Mouse (Mus musculus): ENCODE measurements around the gene Kif13a. TPM values are rescaled to one million over a fixed set of nuclear protein-coding genes. Genes with fewer than 3 reads are reported as not detected.
A peak's percentile ranks its signal among the peaks of the same experiment; 100 is the strongest.

The Kif13a gene
- polyA plus RNA-seq, 1 experiment: 52.3 TPM

DNA sequence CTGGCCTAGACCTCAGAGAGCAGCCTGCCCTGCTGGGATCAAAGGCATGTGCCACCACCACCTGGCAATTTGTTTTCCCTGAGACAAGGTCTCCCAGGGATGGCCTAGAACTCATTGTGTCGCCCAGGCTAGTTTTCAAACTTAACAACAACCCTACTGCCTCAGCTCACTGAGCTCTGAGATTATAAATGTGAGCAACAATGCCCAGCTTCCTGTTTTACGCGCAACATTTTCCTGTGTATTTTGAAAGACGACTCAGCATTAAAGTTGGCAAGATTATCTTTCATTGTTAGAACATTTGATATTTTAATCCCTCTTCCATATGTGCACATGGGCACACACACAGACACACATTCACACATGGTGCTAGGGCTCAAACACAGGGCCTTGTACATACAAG is 192.2 kb downstream of the Kif13a start:
- Histone ChIP-seq H3K4me1 (ENCODE audit: control insufficient read depth, insufficient read depth, low read length) (peaks cover 5% of the 10 kb centered on the region), H3K4me3 (replicated peaks; ENCODE audit: extremely low read depth, low read depth, low read length) (no peak overlapping the region)
- 35% methylated on average over 4 of the region's 4 CpGs for WGBS
- TF ChIP-seq CTCF (IDR thresholded peaks at IDR 0.05; ENCODE audit: insufficient read depth, low read length) (no peak), POLR2A (IDR thresholded peaks at IDR 0.05; ENCODE audit: borderline replicate concordance, extremely low read depth, low read depth, low read length) (no peak)
- DNase-seq: no peak

DNA sequence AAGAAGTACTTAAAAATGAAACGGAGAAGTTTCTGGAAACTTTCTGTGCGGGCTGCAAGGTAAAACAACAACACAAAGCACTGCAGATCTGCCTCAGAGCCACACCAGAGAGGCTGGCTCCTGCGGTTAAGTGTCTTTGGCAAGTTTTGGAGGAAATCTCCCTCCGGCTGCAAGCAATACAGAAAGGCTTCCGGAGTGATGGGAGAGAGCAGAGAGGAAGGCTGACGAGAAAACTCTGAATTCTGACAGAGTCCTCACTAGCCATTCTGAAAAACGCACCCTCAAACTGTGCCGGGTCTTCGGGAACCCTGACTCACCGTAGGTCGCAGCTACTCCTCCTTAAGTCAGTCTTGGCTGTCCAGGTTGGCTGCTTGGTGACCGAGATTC is 193.2 kb downstream of the Kif13a start:
- Histone ChIP-seq H3K4me3 (replicated peaks; ENCODE audit: extremely low read depth, low read depth, low read length) (peak overlapping the region; percentile 81), H3K4me1 (ENCODE audit: control insufficient read depth, insufficient read depth, low read length) (peaks cover 5% of the 10 kb centered on the region)
- TF ChIP-seq POLR2A (IDR thresholded peaks at IDR 0.05; ENCODE audit: borderline replicate concordance, extremely low read depth, low read depth, low read length) (0 out of 2 replicates have a peak, but pooled peaks have one; percentile 22), CTCF (IDR thresholded peaks at IDR 0.05; ENCODE audit: insufficient read depth, low read length) (no peak)
- 2% methylated on average over 12 of the region's 12 CpGs for WGBS
- peak; percentile 50 for DNase-seq

DNA sequence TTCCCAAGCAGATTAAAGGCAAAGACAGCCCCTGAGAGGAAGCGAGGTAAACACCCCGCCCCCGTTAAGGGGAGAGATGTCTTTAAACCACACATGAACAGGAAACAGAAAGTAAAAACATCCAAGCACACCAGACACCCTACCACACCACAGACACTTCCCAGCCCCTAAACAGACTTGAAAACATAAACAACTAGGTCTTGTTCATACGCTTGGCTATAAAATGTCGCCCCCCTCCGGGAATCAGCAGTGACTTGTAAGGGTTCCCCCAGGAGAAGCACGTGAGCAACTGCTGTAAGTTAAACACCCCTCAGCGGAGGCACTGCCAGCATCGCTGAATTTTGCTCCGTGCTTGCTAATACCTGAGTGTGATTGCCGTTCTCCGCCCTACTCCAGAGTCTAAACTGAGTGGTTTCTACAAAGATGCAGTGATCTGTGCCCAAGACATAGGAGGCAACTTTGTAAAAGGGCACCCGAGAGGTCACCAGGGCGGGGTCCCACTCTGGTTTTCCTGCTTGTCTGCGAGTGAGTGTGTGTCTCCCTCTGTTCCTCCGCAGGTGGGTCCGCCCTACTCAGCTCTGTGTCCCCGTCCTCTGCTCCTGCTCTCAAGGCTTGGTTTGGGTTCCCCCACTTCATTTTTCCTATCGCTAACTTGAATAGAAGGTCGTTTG is 193.7 kb downstream of the Kif13a start:
- peak; percentile 72 for DNase-seq
- under 1% methylated on average over 20 of the region's 20 CpGs for WGBS
- Histone ChIP-seq H3K4me1 (ENCODE audit: control insufficient read depth, insufficient read depth, low read length) (peaks cover 5% of the 10 kb centered on the region), H3K4me3 (replicated peaks; ENCODE audit: extremely low read depth, low read depth, low read length) (peak overlapping the region; percentile 81)
- no peak for TF ChIP-seq CTCF (IDR thresholded peaks at IDR 0.05; ENCODE audit: insufficient read depth, low read length)
- TF ChIP-seq POLR2A (IDR thresholded peaks at IDR 0.05; ENCODE audit: borderline replicate concordance, extremely low read depth, low read depth, low read length): no peak; the same call in 1 of the 2 replicates

DNA sequence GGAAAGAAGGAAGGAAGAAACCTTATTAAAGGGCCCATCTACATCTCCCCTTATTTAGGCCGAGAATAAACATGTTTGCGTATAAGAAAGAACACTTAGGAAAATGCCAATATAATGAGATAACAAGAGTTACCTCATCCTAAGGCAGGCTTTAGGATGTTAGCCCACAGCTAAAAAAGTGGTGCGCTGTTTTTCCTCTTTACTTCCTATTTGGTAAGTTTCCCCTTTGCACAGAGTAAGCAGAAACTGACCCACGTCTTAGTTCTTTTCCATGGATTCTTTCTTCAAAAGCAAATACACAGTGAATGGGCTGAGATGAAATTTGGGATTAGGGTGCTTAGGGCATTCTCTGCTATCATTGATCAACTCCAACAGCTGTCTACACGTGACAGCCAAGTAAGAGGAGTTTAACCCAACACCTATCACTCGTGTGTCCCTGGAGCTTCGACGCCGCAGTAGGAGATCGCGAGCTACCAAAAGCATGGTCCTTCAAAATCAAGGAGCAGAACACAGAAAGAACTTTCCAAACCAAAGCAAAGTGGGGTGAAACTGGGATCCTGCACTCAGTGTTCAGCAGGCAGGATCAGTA is 194.4 kb downstream of the Kif13a start:
- Histone ChIP-seq H3K4me1 (ENCODE audit: control insufficient read depth, insufficient read depth, low read length) (peaks cover 5% of the 10 kb centered on the region), H3K4me3 (replicated peaks; ENCODE audit: extremely low read depth, low read depth, low read length) (peak overlapping the region; percentile 81)
- no peak for DNase-seq
- WGBS: 20% methylated on average over 11 of the region's 11 CpGs
- no peak for TF ChIP-seq CTCF (IDR thresholded peaks at IDR 0.05; ENCODE audit: insufficient read depth, low read length)
- TF ChIP-seq POLR2A (IDR thresholded peaks at IDR 0.05; ENCODE audit: borderline replicate concordance, extremely low read depth, low read depth, low read length): no peak

DNA sequence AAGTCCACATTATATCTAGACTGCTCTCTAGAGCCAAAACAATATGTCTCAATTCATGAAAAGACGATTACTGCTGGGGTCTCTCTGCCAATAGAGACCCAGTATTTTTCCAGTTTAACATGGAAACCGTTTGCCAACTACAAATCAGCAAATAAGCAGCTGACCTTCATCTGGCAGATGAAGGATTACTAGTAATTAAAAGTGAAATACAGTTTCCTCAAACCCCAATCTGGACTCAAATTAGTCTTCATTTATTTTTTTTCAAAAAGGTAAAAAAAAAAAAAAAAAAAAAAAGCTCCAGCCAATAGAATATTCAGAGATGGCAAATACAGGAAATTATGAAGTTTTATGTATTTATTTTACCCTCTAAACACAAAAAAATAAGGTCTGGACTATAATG is 199.7 kb downstream of the Kif13a start:
- H3K4me1 ChIP-seq (ENCODE audit: control insufficient read depth, insufficient read depth, low read length): peaks cover 3% of the 10 kb centered on the region
- H3K4me3 ChIP-seq (replicated peaks; ENCODE audit: extremely low read depth, low read depth, low read length): no peak overlapping the region
- no peak for DNase-seq
- TF ChIP-seq POLR2A (IDR thresholded peaks at IDR 0.05; ENCODE audit: borderline replicate concordance, extremely low read depth, low read depth, low read length) (no peak), CTCF (IDR thresholded peaks at IDR 0.05; ENCODE audit: insufficient read depth, low read length) (no peak)
- 69% methylated on average over 2 of the region's 2 CpGs for WGBS

DNA sequence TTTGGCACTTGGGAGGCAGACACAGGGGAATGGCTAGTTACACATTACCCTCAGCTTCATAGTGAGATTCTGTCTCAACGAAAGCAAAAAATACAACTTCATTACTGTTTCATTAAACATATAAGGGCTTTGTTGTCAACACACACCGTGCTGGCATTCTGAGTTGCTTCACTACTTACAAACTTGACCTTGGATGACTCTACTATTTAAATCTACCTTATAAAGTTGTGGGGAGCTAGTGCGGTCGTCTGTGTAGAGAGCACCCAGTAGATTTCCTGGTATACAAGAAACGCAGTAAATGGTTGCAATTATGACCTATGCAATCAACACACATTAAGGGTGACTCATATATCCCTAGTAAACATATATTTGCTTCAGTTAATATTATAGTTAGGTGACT is 201.3 kb downstream of the Kif13a start:
- Histone ChIP-seq H3K4me1 (ENCODE audit: control insufficient read depth, insufficient read depth, low read length) (peaks cover 8% of the 10 kb centered on the region), H3K4me3 (replicated peaks; ENCODE audit: extremely low read depth, low read depth, low read length) (peak overlapping the region; percentile 53)
- DNase-seq: no peak
- TF ChIP-seq CTCF (IDR thresholded peaks at IDR 0.05; ENCODE audit: insufficient read depth, low read length) (no peak), POLR2A (IDR thresholded peaks at IDR 0.05; ENCODE audit: borderline replicate concordance, extremely low read depth, low read depth, low read length) (no peak)
- 16% methylated on average over 5 of the region's 5 CpGs for WGBS

DNA sequence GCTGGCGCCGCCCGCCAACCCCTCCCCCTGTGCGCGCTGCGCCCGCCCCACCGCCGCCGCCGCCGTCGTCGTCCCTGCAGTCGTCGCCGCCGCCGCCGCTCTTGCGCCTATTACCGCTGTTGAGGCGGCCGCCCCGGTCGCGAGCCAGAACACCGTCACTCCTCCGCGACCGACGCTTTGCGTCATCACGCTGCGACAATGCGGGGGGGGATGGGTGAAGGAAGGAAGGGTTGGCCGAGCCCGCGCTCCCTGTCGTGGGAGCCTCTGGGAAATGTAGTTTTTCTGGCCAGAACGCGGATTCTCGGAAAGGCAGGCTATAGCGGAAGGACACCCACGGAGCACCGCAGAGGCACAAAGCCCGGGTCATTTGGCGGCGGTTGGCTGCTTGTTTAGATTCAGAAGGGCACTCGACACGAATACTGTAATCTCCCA is 201.8 kb downstream of the Kif13a start, which contains the start of gene Nup153:
Gene Nup153, minus strand, starts transcription at position 104 of the 432 bp plus-strand sequence.
- under 1% methylated on average over 51 of the region's 51 CpGs for WGBS
- TF ChIP-seq CTCF (IDR thresholded peaks at IDR 0.05; ENCODE audit: insufficient read depth, low read length) (no peak), POLR2A (IDR thresholded peaks at IDR 0.05; ENCODE audit: borderline replicate concordance, extremely low read depth, low read depth, low read length) (peak; percentile 89)
- Histone ChIP-seq H3K4me3 (replicated peaks; ENCODE audit: extremely low read depth, low read depth, low read length) (peak within 1 kb of the TSS; percentile 78), H3K4me1 (ENCODE audit: control insufficient read depth, insufficient read depth, low read length) (peaks cover 8% of the 10 kb centered on the region)
- DNase-seq: peak; percentile 100

DNA sequence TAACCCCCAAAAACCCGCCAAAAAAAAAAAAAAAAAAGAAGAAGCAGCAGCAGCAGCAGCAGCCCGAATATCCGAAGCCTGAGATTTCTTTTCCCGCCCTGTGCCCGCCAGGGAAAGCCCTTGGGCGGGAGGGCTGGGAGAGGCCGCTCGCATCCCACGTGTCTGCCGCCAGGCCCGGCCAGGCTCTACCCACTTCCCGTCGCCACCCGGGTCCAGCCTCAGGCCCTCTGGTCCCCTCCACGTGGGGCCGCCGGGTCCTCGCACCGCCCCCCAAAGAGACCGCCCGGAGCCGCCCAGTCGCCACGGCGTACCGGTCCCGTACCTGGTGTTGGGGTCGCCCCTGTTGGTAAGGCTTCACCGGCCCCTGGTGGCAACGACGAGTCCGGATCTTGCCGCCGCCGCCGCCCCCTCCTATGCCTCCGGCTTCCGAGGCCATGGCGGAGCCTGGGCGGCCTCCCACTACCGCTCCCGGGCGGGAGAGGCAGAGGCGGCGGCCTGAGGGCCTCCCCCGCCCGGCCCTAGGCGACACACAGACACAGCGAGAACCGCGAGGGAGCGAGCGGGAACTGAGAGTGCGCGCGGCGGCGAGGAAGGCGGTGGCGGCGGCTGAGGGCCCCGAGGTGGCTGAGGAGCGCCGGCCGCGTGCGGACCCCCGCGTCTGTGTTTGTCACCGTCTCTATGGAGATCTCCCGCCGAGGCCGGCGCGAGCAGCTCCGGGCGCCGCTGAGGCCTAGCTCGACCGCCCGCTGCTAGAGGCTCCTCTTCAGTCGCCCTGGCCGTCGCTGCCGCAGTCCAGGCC is 202.4 kb downstream of the Kif13a start:
- H3K4me3 ChIP-seq (replicated peaks; ENCODE audit: extremely low read depth, low read depth, low read length): peak overlapping the region; percentile 78
- peak; percentile 68 for DNase-seq
- TF ChIP-seq CTCF (IDR thresholded peaks at IDR 0.05; ENCODE audit: insufficient read depth, low read length): no peak
- TF ChIP-seq POLR2A (IDR thresholded peaks at IDR 0.05; ENCODE audit: borderline replicate concordance, extremely low read depth, low read depth, low read length): no peak
- under 1% methylated on average over 80 of the region's 85 CpGs for WGBS
- H3K4me1 ChIP-seq (ENCODE audit: control insufficient read depth, insufficient read depth, low read length): peaks cover 8% of the 10 kb centered on the region

DNA sequence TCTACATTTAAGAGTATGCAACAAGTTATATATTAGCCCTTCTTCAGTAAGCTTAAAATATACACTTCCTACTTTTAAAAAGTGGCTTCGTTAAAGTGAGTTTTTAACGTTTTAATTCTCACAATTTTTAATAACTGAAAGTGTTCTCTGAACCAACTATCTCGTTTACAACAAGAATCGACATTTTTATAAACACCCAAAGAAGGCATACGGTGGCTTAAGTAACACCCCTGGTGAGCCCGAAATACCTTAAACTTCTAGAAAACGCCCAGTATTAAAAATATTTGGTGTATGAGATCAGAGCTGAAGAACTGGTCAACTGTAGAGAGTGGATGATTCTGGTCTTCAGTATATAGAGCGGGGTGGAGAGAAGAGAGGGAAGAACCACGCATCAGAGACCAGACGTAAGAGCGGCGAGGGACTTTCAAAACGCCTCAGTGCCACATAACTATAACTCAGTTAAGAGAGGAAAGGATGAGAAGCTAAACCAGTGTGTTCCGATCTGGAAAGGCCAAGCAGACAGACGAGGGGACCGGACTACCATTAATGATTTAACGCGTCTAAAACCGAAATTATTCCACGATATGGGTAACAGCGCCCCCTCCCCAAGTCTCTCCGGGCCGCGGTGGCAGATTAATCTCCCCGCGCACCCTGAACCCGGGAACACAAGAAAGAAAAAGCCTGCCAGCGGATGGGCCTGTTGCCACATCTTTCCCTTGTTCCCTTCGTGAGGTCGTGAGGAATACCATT is 203.2 kb downstream of the Kif13a start:
- peak overlapping the region; percentile 29 for H3K4me3 ChIP-seq (replicated peaks; ENCODE audit: extremely low read depth, low read depth, low read length)
- TF ChIP-seq POLR2A (IDR thresholded peaks at IDR 0.05; ENCODE audit: borderline replicate concordance, extremely low read depth, low read depth, low read length) (no peak), CTCF (IDR thresholded peaks at IDR 0.05; ENCODE audit: insufficient read depth, low read length) (no peak)
- under 1% methylated on average over 30 of the region's 30 CpGs for WGBS
- DNase-seq: no peak
- H3K4me1 ChIP-seq (ENCODE audit: control insufficient read depth, insufficient read depth, low read length): peaks cover 10% of the 10 kb centered on the region

Data from lung, adult 2 months (tissue).